Mouse (Mus musculus): ENCODE measurements around the gene Gnpnat1. TPM values are rescaled to one million over a fixed set of nuclear protein-coding genes. Genes with fewer than 3 reads are reported as not detected.
"Not testable (repeated sequence)": the region's sequence is repeated elsewhere in the genome, so short reads cannot be mapped to it uniquely, and the experiment has no call there.

The Gnpnat1 gene
- polyA plus RNA-seq (2015; fragmentation: Nextera tagmentation; extraction: Ambion mirVana): 26.3 and 30.2 TPM in 2 replicates

GRCm38 (mm10) chr14:45404813-45405212 lies at the start of gene Gnpnat1:
Gene Gnpnat1, minus strand, starts transcription at chr14:45404913.
- H3K9me3 ChIP-seq; ATAC-seq (replicated peaks); H3K4me1 ChIP-seq; H3K27ac ChIP-seq; H3K36me3 ChIP-seq (replicated peaks); H3K4me3 ChIP-seq; H3K27me3 ChIP-seq (replicated peaks); H3K4me2 ChIP-seq; H3K9ac ChIP-seq: not testable (repeated sequence)
- WGBS: 95% methylated on average over 2 of the region's 3 CpGs

GRCm38 (mm10) chr14:45453538-45454233 lies 49.0 kb upstream of the Gnpnat1 start:
- ATAC-seq (replicated peaks): no peak
- H3K4me3 ChIP-seq: no peak overlapping the region
- no peaks in the 10 kb centered on the region for H3K27me3 ChIP-seq (replicated peaks)
- H3K9ac ChIP-seq: no peak overlapping the region
- no peak overlapping the region for H3K4me2 ChIP-seq
- H3K36me3 ChIP-seq (replicated peaks): no peaks in the 10 kb centered on the region
- H3K27ac ChIP-seq: no peak overlapping the region
- peaks cover 17% of the 10 kb centered on the region for H3K4me1 ChIP-seq
- 77% methylated on average over 5 of the region's 5 CpGs for WGBS
- no peaks in the 10 kb centered on the region for H3K9me3 ChIP-seq

GRCm38 (mm10) chr14:45452861-45453512 lies 48.3 kb upstream of the Gnpnat1 start:
- Histone ChIP-seq H3K4me2 (no peak overlapping the region), H3K4me1 (peaks cover 17% of the 10 kb centered on the region), H3K9ac (no peak overlapping the region), H3K27me3 (replicated peaks) (no peaks in the 10 kb centered on the region), H3K9me3 (no peaks in the 10 kb centered on the region), H3K4me3 (no peak overlapping the region), H3K27ac (peak overlapping the region; percentile 48; the same call in 1 of the 2 replicates), H3K36me3 (replicated peaks) (no peaks in the 10 kb centered on the region)
- no peak for ATAC-seq (replicated peaks)
- 44% methylated on average over 11 of the region's 11 CpGs for WGBS

GRCm38 (mm10) chr14:45452148-45452547 lies 47.4 kb upstream of the Gnpnat1 start:
- H3K27ac ChIP-seq: no peak overlapping the region

GRCm38 (mm10) chr14:45451090-45451489 lies 46.4 kb upstream of the Gnpnat1 start:
- peaks cover 9% of the 10 kb centered on the region for H3K4me1 ChIP-seq
- H3K27ac ChIP-seq: no peak overlapping the region
- no peaks in the 10 kb centered on the region for H3K27me3 ChIP-seq (replicated peaks)
- no peak overlapping the region for H3K9ac ChIP-seq
- no peaks in the 10 kb centered on the region for H3K36me3 ChIP-seq (replicated peaks)
- H3K9me3 ChIP-seq: no peaks in the 10 kb centered on the region
- ATAC-seq (replicated peaks): no peak
- H3K4me2 ChIP-seq: no peak overlapping the region
- 26% methylated on average over 2 of the region's 2 CpGs for WGBS
- no peak overlapping the region for H3K4me3 ChIP-seq

More at GRCm38 (mm10) chr14:45452148-45452547, 47.4 kb upstream of the Gnpnat1 start:
- no peak overlapping the region for H3K4me2 ChIP-seq
- no peaks in the 10 kb centered on the region for H3K36me3 ChIP-seq (replicated peaks)
- WGBS: 54% methylated on average over 4 of the region's 4 CpGs
- no peak overlapping the region for H3K9ac ChIP-seq
- H3K4me3 ChIP-seq: no peak overlapping the region
- H3K27me3 ChIP-seq (replicated peaks): no peaks in the 10 kb centered on the region
- H3K4me1 ChIP-seq: peaks cover 17% of the 10 kb centered on the region
- ATAC-seq (replicated peaks): no peak
- H3K9me3 ChIP-seq: no peaks in the 10 kb centered on the region

- Histone ChIP-seq H3K4me2 (no peak overlapping the region), H3K27ac (no peak overlapping the region), H3K9me3 (no peaks in the 10 kb centered on the region), H3K9ac (no peak overlapping the region), H3K36me3 (replicated peaks) (no peaks in the 10 kb centered on the region), H3K27me3 (replicated peaks) (no peaks in the 10 kb centered on the region), H3K4me1 (no peaks in the 10 kb centered on the region), H3K4me3 (no peak overlapping the region)
- 69% methylated on average over 3 of the region's 3 CpGs for WGBS
- no peak for ATAC-seq (replicated peaks)
Measured at GRCm38 (mm10) chr14:45446777-45447176, 42.1 kb upstream of the Gnpnat1 start.

GRCm38 (mm10) chr14:45445445-45445844 lies 40.7 kb upstream of the Gnpnat1 start:
- H3K9me3 ChIP-seq: no peaks in the 10 kb centered on the region
- no peak overlapping the region for H3K9ac ChIP-seq
- no peaks in the 10 kb centered on the region for H3K27me3 ChIP-seq (replicated peaks)
- H3K4me2 ChIP-seq: no peak overlapping the region
- ATAC-seq (replicated peaks): no peak; the same call in 1 of the 2 replicates
- WGBS: 73% methylated on average over 12 of the region's 12 CpGs
- no peak overlapping the region for H3K27ac ChIP-seq
- H3K4me1 ChIP-seq: no peaks in the 10 kb centered on the region
- no peaks in the 10 kb centered on the region for H3K36me3 ChIP-seq (replicated peaks)
- no peak overlapping the region for H3K4me3 ChIP-seq

GRCm38 (mm10) chr14:45444870-45445269 lies 40.2 kb upstream of the Gnpnat1 start:
- Histone ChIP-seq H3K27ac (no peak overlapping the region), H3K9me3 (no peaks in the 10 kb centered on the region), H3K4me1 (no peaks in the 10 kb centered on the region), H3K4me3 (no peak overlapping the region), H3K9ac (no peak overlapping the region), H3K27me3 (replicated peaks) (no peaks in the 10 kb centered on the region), H3K4me2 (no peak overlapping the region), H3K36me3 (replicated peaks) (no peaks in the 10 kb centered on the region)
- ATAC-seq (replicated peaks): no peak
- 60% methylated on average over 7 of the region's 7 CpGs for WGBS

GRCm38 (mm10) chr14:45442781-45443560 lies 38.3 kb upstream of the Gnpnat1 start:
- no peaks in the 10 kb centered on the region for H3K4me1 ChIP-seq
- 77% methylated on average over 12 of the region's 12 CpGs for WGBS

GRCm38 (mm10) chr14:45441291-45441690 lies 36.6 kb upstream of the Gnpnat1 start:
- Histone ChIP-seq H3K4me2 (no peak overlapping the region), H3K27ac (no peak overlapping the region), H3K36me3 (replicated peaks) (no peaks in the 10 kb centered on the region), H3K9me3 (no peaks in the 10 kb centered on the region), H3K9ac (no peak overlapping the region), H3K27me3 (replicated peaks) (no peaks in the 10 kb centered on the region), H3K4me1 (no peaks in the 10 kb centered on the region), H3K4me3 (no peak overlapping the region)
- WGBS: 70% methylated on average over 6 of the region's 6 CpGs
- ATAC-seq (replicated peaks): 0 out of 2 replicates have a peak, but pooled peaks have one; percentile 51

More at GRCm38 (mm10) chr14:45442781-45443560, 38.3 kb upstream of the Gnpnat1 start:
- no peak overlapping the region for H3K4me2 ChIP-seq
- H3K9me3 ChIP-seq: no peaks in the 10 kb centered on the region
- ATAC-seq (replicated peaks): no peak
- no peaks in the 10 kb centered on the region for H3K27me3 ChIP-seq (replicated peaks)
- H3K36me3 ChIP-seq (replicated peaks): no peaks in the 10 kb centered on the region
- H3K9ac ChIP-seq: no peak overlapping the region
- no peak overlapping the region for H3K4me3 ChIP-seq
- H3K27ac ChIP-seq: no peak overlapping the region

- ATAC-seq (replicated peaks): no peak
- Histone ChIP-seq H3K9ac (no peak overlapping the region), H3K27ac (no peak overlapping the region), H3K4me3 (no peak overlapping the region), H3K9me3 (no peaks in the 10 kb centered on the region), H3K36me3 (replicated peaks) (no peaks in the 10 kb centered on the region), H3K27me3 (replicated peaks) (no peaks in the 10 kb centered on the region), H3K4me2 (no peak overlapping the region), H3K4me1 (no peaks in the 10 kb centered on the region)
- 63% methylated on average over 9 of the region's 9 CpGs for WGBS
Measured at GRCm38 (mm10) chr14:45439387-45439786, 34.7 kb upstream of the Gnpnat1 start.

GRCm38 (mm10) chr14:45438931-45439275 lies 34.2 kb upstream of the Gnpnat1 start:
- Histone ChIP-seq H3K36me3 (replicated peaks) (no peaks in the 10 kb centered on the region), H3K27me3 (replicated peaks) (no peaks in the 10 kb centered on the region), H3K4me2 (no peak overlapping the region), H3K9me3 (no peaks in the 10 kb centered on the region), H3K27ac (no peak overlapping the region), H3K4me3 (no peak overlapping the region), H3K4me1 (no peaks in the 10 kb centered on the region), H3K9ac (no peak overlapping the region)
- no peak for ATAC-seq (replicated peaks)
- WGBS: 83% methylated on average over 2 of the region's 2 CpGs
